Mouse (Mus musculus) adrenal gland, postnatal 14 days (tissue): ENCODE data around the gene Ccdc88c. TPM values are rescaled to one million over a fixed set of nuclear protein-coding genes. Genes with fewer than 3 reads are reported as not detected.

Source experiments
- DNase-seq: peaks from one replicate; pipeline ENCODE4 v3.0.0; 2021; ENCODE audit warnings: mixed read lengths
- microRNA-seq, 2 experiments: library from miRNA; unstranded; fragments of <30 nt; microRNA quantifications; one replicate each; pipeline ENCODE4 v1.2.0; 2021
- total RNA-seq: library from RNA; stranded (reverse); gene quantifications from 2 replicates; pipeline ENCODE4 v1.2.3, GENCODE M21; 2021

Gene Ccdc88c
- total RNA-seq, 1 experiment from 2014 or later, result 7.9 TPM

DNA sequence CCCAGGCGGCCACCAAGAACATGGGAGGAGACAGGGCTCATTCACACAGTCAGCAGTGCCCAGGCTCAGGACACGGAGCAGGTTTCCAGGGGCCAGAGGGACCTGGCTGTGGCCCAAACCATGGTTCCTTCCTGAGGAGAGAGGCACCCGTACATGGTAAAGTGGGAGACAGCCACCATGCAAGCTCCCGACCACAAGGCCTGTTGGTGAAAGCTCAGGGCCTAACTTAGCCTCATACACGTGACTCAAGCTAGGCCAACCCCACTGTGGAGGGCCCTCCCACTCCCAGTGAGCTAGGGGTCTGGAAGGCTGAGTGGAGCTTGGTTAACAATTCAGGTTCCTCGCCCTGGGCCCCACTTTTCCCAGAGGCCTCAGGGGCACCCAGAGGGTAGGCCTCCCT, 150.9 kb downstream of the Ccdc88c start:
- no peak for DNase-seq

DNA sequence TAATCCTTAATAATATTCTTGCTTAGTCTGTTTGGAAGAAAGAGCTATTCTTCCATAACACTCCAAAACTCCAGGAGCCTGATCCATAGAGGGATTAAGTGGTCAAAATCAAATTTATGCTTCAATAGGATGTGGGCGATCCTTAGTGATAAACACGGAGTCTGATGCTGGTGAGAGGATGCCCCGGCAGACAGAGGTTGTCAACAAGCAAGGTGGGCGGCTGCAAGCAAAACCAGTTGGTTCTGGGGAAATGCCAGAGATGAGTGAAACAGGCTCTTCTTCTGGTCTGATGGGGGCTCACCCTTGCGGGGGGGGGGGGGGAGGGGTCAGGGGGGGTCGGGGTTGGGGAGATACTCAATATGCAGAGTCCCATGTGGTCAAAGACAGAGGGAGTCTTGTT, 152.9 kb downstream of the Ccdc88c start:
- no peak for DNase-seq

- DNase-seq, result no peak
These were observed 153.3 kb downstream of the Ccdc88c start for GRCm38 (mm10) chr12:100875553-100875952.

DNA sequence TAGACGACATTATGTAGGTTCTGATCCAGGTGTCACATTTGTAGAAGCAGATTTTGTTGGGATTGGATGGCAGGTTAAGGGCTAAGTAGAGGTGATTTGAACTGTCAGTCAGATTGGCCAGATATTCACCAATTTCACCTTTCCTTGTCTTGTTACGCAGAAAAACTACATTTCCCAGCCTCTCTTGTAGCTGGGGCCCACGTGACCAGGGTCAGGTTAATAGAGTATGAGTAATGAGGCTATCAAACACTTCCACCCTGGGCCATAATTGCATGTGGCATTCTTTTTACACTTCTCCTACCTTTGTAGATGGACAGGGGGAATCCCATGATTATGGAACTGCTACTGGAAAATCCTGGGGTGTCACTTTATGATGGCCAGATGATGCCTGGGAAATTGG, 155.2 kb downstream of the Ccdc88c start:
- no peak for DNase-seq

GRCm38 (mm10) chr12:100871841-100872240, 157.0 kb downstream of the Ccdc88c start:
- no peak for DNase-seq

DNA sequence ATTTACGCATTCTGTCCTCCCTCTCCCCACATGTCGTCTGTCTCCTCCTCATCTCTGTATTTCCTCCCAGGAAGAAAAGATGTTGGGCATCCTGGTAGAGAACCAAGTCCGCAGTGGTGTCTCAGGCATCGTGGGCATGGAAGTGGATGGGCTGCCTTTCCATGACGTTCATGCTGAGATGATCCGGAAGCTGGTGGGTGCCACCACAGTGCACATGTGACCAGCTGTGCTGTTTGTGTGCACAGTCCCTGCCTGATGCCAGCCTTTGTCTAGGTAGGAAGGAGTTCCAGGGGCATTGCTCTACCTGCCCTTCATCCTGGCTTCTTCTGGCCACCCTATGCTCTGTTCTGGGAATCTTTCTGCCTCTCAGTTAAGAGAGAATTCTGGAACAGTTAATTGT, 157.6 kb downstream of the Ccdc88c start:
- no peak for DNase-seq

DNA sequence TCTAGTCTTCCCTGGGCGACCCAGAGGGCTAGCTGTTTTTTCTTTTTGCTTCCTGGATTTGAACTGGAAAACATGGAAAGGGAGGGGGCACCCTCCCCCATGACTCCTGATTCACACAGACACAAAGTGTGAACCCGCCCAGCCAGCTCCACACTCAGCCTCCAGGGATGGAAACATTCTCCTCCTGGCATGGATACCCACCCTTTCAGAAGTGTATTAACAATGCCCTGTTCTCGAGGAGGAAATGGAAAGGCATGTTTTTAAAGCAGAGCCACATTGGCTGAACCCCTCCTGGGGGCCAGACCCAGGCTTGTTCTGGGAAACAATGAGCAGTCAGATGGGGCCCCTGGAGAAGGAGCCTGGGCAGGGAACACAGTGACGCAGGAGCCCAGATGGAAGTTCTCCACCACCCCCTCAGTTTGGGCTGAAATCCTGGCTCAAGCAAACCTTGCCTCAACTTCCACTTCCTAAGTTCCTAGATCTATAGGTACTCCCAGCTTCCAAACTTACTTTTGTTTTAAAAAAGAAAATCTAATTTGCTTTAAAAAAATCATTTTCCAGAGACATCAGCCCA, 160.7 kb downstream of the Ccdc88c start:
- DNase-seq, result no peak

GRCm38 (mm10) chr12:100867097-100867496, 161.8 kb downstream of the Ccdc88c start:
- peak; percentile 52 for DNase-seq

GRCm38 (mm10) chr12:100865509-100866078, 163.3 kb downstream of the Ccdc88c start:
- no peak for DNase-seq

DNA sequence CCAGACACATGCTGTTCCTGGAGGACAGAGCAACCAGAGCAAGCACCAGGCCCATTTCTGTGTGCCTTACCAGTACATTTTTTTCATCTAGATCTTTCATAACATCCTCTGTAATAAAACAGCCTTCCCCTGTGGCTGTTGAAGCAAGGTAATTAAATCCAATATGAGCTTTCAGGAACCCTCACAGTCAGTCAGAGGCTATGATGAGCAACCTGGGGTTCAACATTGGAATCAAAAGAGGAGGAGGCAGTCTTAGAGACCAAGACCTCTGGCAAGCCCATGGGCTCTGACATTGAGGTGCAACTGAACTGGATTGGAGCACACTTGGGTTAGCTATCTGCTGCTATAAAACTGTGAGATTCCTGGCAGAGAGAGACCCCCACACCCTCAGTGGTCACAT, 163.8 kb downstream of the Ccdc88c start:
- no peak for DNase-seq

- DNase-seq, result peak; percentile 43
These were observed 165.9 kb downstream of the Ccdc88c start for GRCm38 (mm10) chr12:100862856-100863446.

GRCm38 (mm10) chr12:100862272-100862671, 166.6 kb downstream of the Ccdc88c start:
- no peak for DNase-seq

Small RNA genes lying within 50 kb of the gene (microRNA-seq; reads per million reads assigned to microRNA genes)
- 0 reads per million in 2 experiments for gene Mir1190

Other genes with a start within 250 kb of the Ccdc88c start
- gene Dglucy, start 250.0 kb downstream of the Ccdc88c start, total RNA-seq, result 11.3 and 13.1 TPM in 2 replicates
- 0.85 and 3.1 TPM in 2 replicates for gene Gpr68, start 120.9 kb downstream of the Ccdc88c start, total RNA-seq
- gene Ppp4r3a, start 54.6 kb upstream of the Ccdc88c start, total RNA-seq, result 62.4 and 62.7 TPM in 2 replicates